Mouse (Mus musculus): Measurements from ENCODE around the gene Alyref.

- TF ChIP-seq POLR2A (IDR thresholded peaks at IDR 0.05; ENCODE audit: insufficient read depth, low read depth, low read length) (no peak), CTCF (IDR thresholded peaks at IDR 0.05; ENCODE audit: insufficient read depth, low read depth, low read length) (no peak)
Observed at GRCm38 (mm10) chr11:120642939-120643600, 44.9 kb upstream of the Alyref start.

Data from olfactory bulb, adult 2 months (tissue).